Mouse (Mus musculus) MEL (cell line): ENCODE data around the gene Fam173a. TPM values are rescaled to one million over a fixed set of nuclear protein-coding genes. Genes with fewer than 3 reads are reported as not detected.

Source experiments
- DNase-seq: peaks from one replicate; pipeline ENCODE4 v3.0.0; 2011; ENCODE audit warnings: low read depth, low spot score
- H3K27ac ChIP-seq: 2 replicates; pipeline ENCODE4 v1.5.1; 2012; ENCODE audit warnings: low read depth, mild to moderate bottlenecking, control low read depth, low read length, moderate library complexity; ENCODE audit not compliant: control insufficient read depth
- H3K27me3 ChIP-seq, 2 experiments: fragments of 150-350 bp in 1 of 2; sonication (generic) in 1 of 2; 2 replicates each; pipeline ENCODE4 v1.6.1; 2012; ENCODE audit warnings: low read length in 2 of 2, mild to moderate bottlenecking in 2 of 2, improper control_type of control experiment in 1 of 2, moderate library complexity in 1 of 2; ENCODE audit not compliant: insufficient read depth in 2 of 2, control insufficient read depth in 1 of 2
- H3K36me3 ChIP-seq, 2 experiments: 2 replicates each; pipeline ENCODE4 v1.6.1; 2012 to 2014; ENCODE audit warnings: low read length in 2 of 2, improper control_type of control experiment in 1 of 2, inconsistent platforms in 1 of 2, mild to moderate bottlenecking in 1 of 2; ENCODE audit not compliant: insufficient read depth in 2 of 2, control insufficient read depth in 1 of 2
- H3K4me1 ChIP-seq, 2 experiments: fragments of 150-350 bp in 1 of 2; sonication (generic) in 1 of 2; 2 replicates each; pipeline ENCODE4 v1.6.1; 2012; ENCODE audit warnings: low read length in 2 of 2, improper control_type of control experiment in 1 of 2, mild to moderate bottlenecking in 1 of 2; ENCODE audit not compliant: insufficient read depth in 2 of 2, control insufficient read depth in 1 of 2
- H3K4me3 ChIP-seq, 2 experiments: fragments of 150-350 bp in 1 of 2; sonication (generic) in 1 of 2; 2 replicates each; pipeline ENCODE4 v1.5.1; 2012; ENCODE audit warnings: low read depth in 2 of 2, low read length in 2 of 2, mild to moderate bottlenecking in 2 of 2, moderate library complexity in 2 of 2, control low read depth in 1 of 2, improper control_type of control experiment in 1 of 2; ENCODE audit not compliant: control insufficient read depth in 1 of 2, insufficient read depth in 1 of 2
- H3K79me2 ChIP-seq: 2 replicates; pipeline ENCODE4 v1.6.1; 2012; ENCODE audit warnings: mild to moderate bottlenecking, low read length, moderate library complexity; ENCODE audit not compliant: control insufficient read depth, poor library complexity, insufficient read depth
- H3K9ac ChIP-seq: 2 replicates; pipeline ENCODE4 v1.6.1; 2012; ENCODE audit warnings: low read depth, mild to moderate bottlenecking, control low read depth, low read length, moderate library complexity; ENCODE audit not compliant: control insufficient read depth, poor library complexity, severe bottlenecking
- H3K9me3 ChIP-seq: fragments of 150-350 bp; sonication (generic); replicated peaks from 2 replicates; pipeline ENCODE4 v1.6.1; 2012; ENCODE audit warnings: mild to moderate bottlenecking, low read length, improper control_type of control experiment, moderate library complexity; ENCODE audit not compliant: insufficient read depth
- BHLHE40 ChIP-seq: IDR thresholded peaks from 2 replicates; pipeline ENCODE4 v1.6.1; 2012; ENCODE audit warnings: low read depth, mild to moderate bottlenecking, inconsistent platforms, low read length, improper control_type of control experiment, borderline replicate concordance
- CHD1 ChIP-seq: IDR thresholded peaks from 2 replicates; pipeline ENCODE4 v1.6.1; 2012; ENCODE audit warnings: low read depth, mild to moderate bottlenecking, inconsistent platforms, low read length, improper control_type of control experiment
- CHD2 ChIP-seq: IDR thresholded peaks from 2 replicates; pipeline ENCODE4 v1.6.1; 2011; ENCODE audit warnings: low read length, improper control_type of control experiment
- CTCF ChIP-seq, 3 experiments: IDR thresholded peaks in 2 of 3; conservative IDR thresholded peaks in 1 of 3; 2 replicates each; pipeline ENCODE4 v1.5.1; 2011 to 2012; ENCODE audit warnings: low read length in 3 of 3, low read depth in 2 of 3, mild to moderate bottlenecking in 2 of 3, improper control_type of control experiment in 1 of 3, inconsistent platforms in 1 of 3, mixed read lengths in 1 of 3, moderate library complexity in 1 of 3; ENCODE audit not compliant: control insufficient read depth in 1 of 3, insufficient read depth in 1 of 3, poor library complexity in 1 of 3, severe bottlenecking in 1 of 3
- E2F4 ChIP-seq: IDR thresholded peaks from 2 replicates; pipeline ENCODE4 v1.6.1; 2011; ENCODE audit warnings: low read depth, low read length, improper control_type of control experiment, borderline replicate concordance
- ELF1 ChIP-seq: IDR thresholded peaks from 2 replicates; pipeline ENCODE4 v1.6.1; 2014; ENCODE audit warnings: low read depth, mild to moderate bottlenecking, inconsistent platforms, low read length, improper control_type of control experiment, moderate library complexity
- JUND ChIP-seq: IDR thresholded peaks from 2 replicates; pipeline ENCODE4 v1.6.1; 2011; ENCODE audit warnings: low read depth, mild to moderate bottlenecking, improper control_type of control experiment, low read length
- MAFK ChIP-seq: IDR thresholded peaks from 2 replicates; pipeline ENCODE4 v1.6.1; 2011; ENCODE audit warnings: low read depth, mild to moderate bottlenecking, low read length, improper control_type of control experiment, borderline replicate concordance
- MAX ChIP-seq: IDR thresholded peaks from 2 replicates; pipeline ENCODE4 v1.6.1; 2011; ENCODE audit warnings: low read length, improper control_type of control experiment
- MAZ ChIP-seq: IDR thresholded peaks from 2 replicates; pipeline ENCODE4 v1.6.1; 2012; ENCODE audit warnings: low read depth, mild to moderate bottlenecking, inconsistent platforms, low read length, improper control_type of control experiment
- MEF2A ChIP-seq: IDR thresholded peaks from 2 replicates; pipeline ENCODE4 v1.6.1; 2014; ENCODE audit warnings: low read depth, mild to moderate bottlenecking, inconsistent platforms, low read length, improper control_type of control experiment; ENCODE audit not compliant: poor library complexity, insufficient replicate concordance, severe bottlenecking; ENCODE audit errors: extremely low read depth
- MYB ChIP-seq: IDR thresholded peaks from 2 replicates; pipeline ENCODE4 v1.6.1; 2011; ENCODE audit warnings: mild to moderate bottlenecking, low read depth, low read length, improper control_type of control experiment
- POLR2AphosphoS2 ChIP-seq: IDR thresholded peaks from 2 replicates; pipeline ENCODE4 v1.6.1; 2011; ENCODE audit warnings: low read length, improper control_type of control experiment
- POLR2AphosphoS5 ChIP-seq: IDR thresholded peaks from 2 replicates; pipeline ENCODE4 v1.6.1; 2012; ENCODE audit warnings: low read depth, borderline replicate concordance, mild to moderate bottlenecking, inconsistent platforms, low read length, moderate library complexity, mixed read lengths
- RAD21 ChIP-seq: IDR thresholded peaks from 2 replicates; pipeline ENCODE4 v1.6.1; 2011; ENCODE audit warnings: mild to moderate bottlenecking, low read depth, low read length, improper control_type of control experiment
- SMC3 ChIP-seq: IDR thresholded peaks from 2 replicates; pipeline ENCODE4 v1.6.1; 2011; ENCODE audit warnings: low read depth, low read length, improper control_type of control experiment
- TAL1 ChIP-seq: IDR thresholded peaks from 2 replicates; pipeline ENCODE4 v1.6.1; 2012; ENCODE audit warnings: mild to moderate bottlenecking, inconsistent platforms, low read length, moderate library complexity, mixed read lengths
- TBP ChIP-seq: IDR thresholded peaks from 2 replicates; pipeline ENCODE4 v1.8.0; 2011; ENCODE audit warnings: low read depth, low read length, improper control_type of control experiment
- UBTF ChIP-seq: IDR thresholded peaks from 2 replicates; pipeline ENCODE4 v1.6.1; 2012; ENCODE audit warnings: low read depth, mild to moderate bottlenecking, inconsistent platforms, low read length, improper control_type of control experiment, moderate library complexity, borderline replicate concordance; ENCODE audit not compliant: insufficient read depth
- USF2 ChIP-seq, 2 experiments: IDR thresholded peaks; 2 replicates each; pipeline ENCODE4 v1.6.1; 2011 to 2012; ENCODE audit warnings: improper control_type of control experiment in 2 of 2, low read length in 2 of 2, borderline replicate concordance in 1 of 2, inconsistent platforms in 1 of 2, low read depth in 1 of 2, mild to moderate bottlenecking in 1 of 2; ENCODE audit not compliant: insufficient read depth in 1 of 2
- ZNF384 ChIP-seq: IDR thresholded peaks from 2 replicates; pipeline ENCODE4 v1.6.1; 2012; ENCODE audit warnings: low read depth, mild to moderate bottlenecking, inconsistent platforms, low read length, improper control_type of control experiment
- polyA plus RNA-seq, 2 experiments: library from polyadenylated mRNA; stranded (reverse) in 1 of 2; unstranded in 1 of 2; fragments of >175 nt in 1 of 2; fragments of >200 nt in 1 of 2; gene quantifications; 2 replicates each; pipeline versions ENCODE4 v1.2.1 to v1.2.4; 2012; ENCODE audit warnings: low replicate concordance in 2 of 2, low read depth in 1 of 2; ENCODE audit not compliant: insufficient read length in 2 of 2, insufficient read depth in 1 of 2, missing spikeins in 1 of 2
- total RNA-seq: library from RNA; depleted of rRNA; stranded (reverse); fragments of 300-350 nt; gene quantifications from 2 replicates; pipeline ENCODE4 v1.2.3, GENCODE M21; 2012

Gene Fam173a
- total and polyA plus RNA-seq, 3 experiments: 36.6 to 39.0 TPM; not detected in 1

DNA sequence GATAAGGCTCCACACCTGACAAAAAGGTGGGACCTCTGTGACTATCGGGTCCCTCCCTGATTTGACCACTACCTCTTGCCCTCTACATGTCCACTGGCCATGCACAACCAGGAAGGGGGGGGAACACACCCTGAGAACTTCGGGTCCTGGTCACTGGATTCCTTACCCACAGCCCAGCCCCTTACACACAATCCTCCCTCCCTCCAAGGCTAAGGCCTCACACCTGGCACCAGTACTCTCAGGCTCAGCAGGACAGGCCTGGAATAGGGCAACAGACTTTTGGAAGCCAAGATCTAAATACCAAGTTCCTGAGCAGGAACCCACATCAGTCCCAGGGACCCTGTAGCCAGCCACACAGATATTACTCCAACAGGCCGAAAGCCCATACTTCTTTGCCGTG, 46.2 kb upstream of the Fam173a start:
- Histone ChIP-seq H3K4me1 (peaks cover 4 to 15% of the 10 kb centered on the region in 2 experiments; a peak in 3 of 4 replicates), H3K36me3 (no peaks in the 10 kb centered on the region; a peak in 2 of 4 replicates), H3K9me3 (no peaks in the 10 kb centered on the region), H3K4me3 (no peak overlapping the region), H3K79me2 (peaks cover 16% of the 10 kb centered on the region), H3K27me3 (no peaks in the 10 kb centered on the region), H3K27ac (no peak overlapping the region), H3K9ac (no peak overlapping the region)
- no peak for DNase-seq
- TF ChIP-seq CHD2 (no peak), MAFK (no peak), USF2 (IDR thresholded peaks at IDR 0.05; ENCODE audit: borderline replicate concordance in 1 of 2, insufficient read depth in 1 of 2, low read depth in 1 of 2, low read length in 2 of 2) (no peak), ZNF384 (no peak), E2F4 (no peak), SMC3 (no peak), MYB (no peak), CTCF (IDR thresholded peaks at IDR 0.05 in 2 of 3, conservative IDR thresholded peaks at IDR 0.05 in 1 of 3; ENCODE audit: control insufficient read depth in 1 of 3, insufficient read depth in 1 of 3, low read depth in 2 of 3, low read length in 3 of 3, poor library complexity in 1 of 3, severe bottlenecking in 1 of 3) (no peak), UBTF (no peak), JUND (no peak), CHD1 (no peak)

DNA sequence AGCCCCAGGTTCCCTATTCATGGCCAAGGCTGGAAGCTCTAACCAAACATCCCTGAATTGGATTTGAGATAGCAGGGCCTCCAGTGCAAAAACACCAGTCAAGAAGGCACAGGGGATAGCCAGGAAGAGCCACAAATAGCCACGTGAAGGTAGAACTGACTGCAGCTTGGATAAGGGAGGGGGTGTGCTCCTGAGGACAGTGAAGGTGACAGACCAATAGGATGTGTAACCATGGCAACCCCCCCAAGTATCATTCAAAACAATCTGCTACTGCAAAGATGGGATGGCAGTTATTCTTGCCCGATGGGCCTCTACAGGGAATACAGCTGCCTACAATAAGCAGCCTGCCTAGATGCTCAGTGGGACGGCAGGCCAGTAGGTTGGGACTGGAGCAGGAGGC, 44.8 kb upstream of the Fam173a start:
- no peak for DNase-seq
- Histone ChIP-seq H3K4me3 (no peak overlapping the region), H3K36me3 (no peaks in the 10 kb centered on the region; a peak in 2 of 4 replicates), H3K27me3 (no peaks in the 10 kb centered on the region)
- TF ChIP-seq MAX: no peak
- no peak for TF ChIP-seq USF2 (IDR thresholded peaks at IDR 0.05; ENCODE audit: borderline replicate concordance in 1 of 2, insufficient read depth in 1 of 2, low read depth in 1 of 2, low read length in 2 of 2)
- no peak for TF ChIP-seq BHLHE40
- no peak for TF ChIP-seq E2F4
- TF ChIP-seq, all 39 proteins: peak for 0
- Histone ChIP-seq H3K27ac (no peak overlapping the region), H3K9me3 (no peaks in the 10 kb centered on the region), H3K4me1 (peaks cover 2 to 8% of the 10 kb centered on the region in 2 experiments; a peak in 3 of 4 replicates), H3K79me2 (peaks cover 20% of the 10 kb centered on the region), H3K9ac (no peak overlapping the region)

DNA sequence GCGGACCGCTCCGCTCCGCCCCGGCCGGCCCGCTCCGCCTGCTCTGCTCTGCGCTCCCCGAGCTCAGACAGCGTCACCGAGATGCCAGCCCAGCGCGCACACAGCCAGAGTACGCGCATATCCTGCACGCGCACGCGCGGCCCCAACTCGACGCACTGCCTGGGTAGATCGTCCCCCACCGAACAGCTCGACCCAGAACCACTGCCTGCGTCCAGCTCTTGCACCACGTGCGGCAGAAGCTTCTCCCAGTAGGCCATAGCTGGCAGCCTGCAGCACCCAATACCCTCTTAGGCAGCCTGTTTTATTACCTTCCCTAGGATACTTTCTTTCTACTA, 44.3 kb upstream of the Fam173a start, which contains the start of gene Rhbdl1:
TSS of gene Rhbdl1 (minus strand) at position 220 of the 335 bp plus-strand sequence.
- no peaks in the 10 kb centered on the region for H3K27me3 ChIP-seq
- no peak for DNase-seq
- peaks cover 2 to 8% of the 10 kb centered on the region in 2 experiments; a peak in 3 of 4 replicates for H3K4me1 ChIP-seq
- peaks cover 24% of the 10 kb centered on the region for H3K79me2 ChIP-seq
- no peak within 1 kb of the TSS for H3K27ac ChIP-seq
- no peaks in the 10 kb centered on the region; a peak in 2 of 4 replicates for H3K36me3 ChIP-seq
- H3K9me3 ChIP-seq: no peaks in the 10 kb centered on the region
- TF ChIP-seq MAZ: no peak
- TF ChIP-seq POLR2AphosphoS5: no peak
- no peak for TF ChIP-seq UBTF
- TF ChIP-seq TAL1: no peak
- TF ChIP-seq RAD21: no peak
- no peak for TF ChIP-seq CHD1
- TF ChIP-seq CTCF (IDR thresholded peaks at IDR 0.05 in 2 of 3, conservative IDR thresholded peaks at IDR 0.05 in 1 of 3; ENCODE audit: control insufficient read depth in 1 of 3, insufficient read depth in 1 of 3, low read depth in 2 of 3, low read length in 3 of 3, poor library complexity in 1 of 3, severe bottlenecking in 1 of 3): no peak
- no peak for TF ChIP-seq E2F4
- TF ChIP-seq POLR2AphosphoS2: no peak
- no peak for TF ChIP-seq ELF1
- TF ChIP-seq ZNF384: no peak
- no peak for TF ChIP-seq TBP
- TF ChIP-seq SMC3: no peak
- no peak for TF ChIP-seq BHLHE40
- TF ChIP-seq MEF2A: no peak
- H3K4me3 ChIP-seq: no peak within 1 kb of the TSS
- no peak within 1 kb of the TSS for H3K9ac ChIP-seq
